Mouse (Mus musculus) urinary bladder, adult 18-20 months (tissue): ENCODE results near the gene Wap.

Source experiments
- DNase-seq, 2 experiments: peaks; one replicate each; pipeline ENCODE4 v3.0.0; 2022; ENCODE audit warnings: low spot score in 2 of 2, mixed read lengths in 2 of 2

Gene Wap

DNA sequence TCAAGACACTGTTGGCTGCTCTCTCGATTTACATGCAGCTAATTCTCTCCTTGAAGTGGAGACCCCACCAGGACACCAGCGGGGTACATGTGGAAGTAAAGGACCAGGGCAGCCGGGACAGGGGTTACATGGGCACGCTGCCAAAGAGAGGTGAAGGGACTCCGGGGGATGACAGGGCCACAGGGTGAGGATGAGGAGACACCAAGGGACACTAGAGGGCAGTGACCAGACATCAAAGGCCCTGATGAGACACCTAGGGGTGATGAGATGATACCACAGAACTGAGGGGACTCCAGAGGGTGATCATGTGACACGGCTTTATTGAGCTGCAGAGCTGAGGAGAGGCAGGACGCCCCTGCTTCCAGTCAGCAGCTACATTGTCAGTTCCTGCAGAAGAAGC, 40.9 kb downstream of the Wap start:
- DNase-seq: no peak

DNA sequence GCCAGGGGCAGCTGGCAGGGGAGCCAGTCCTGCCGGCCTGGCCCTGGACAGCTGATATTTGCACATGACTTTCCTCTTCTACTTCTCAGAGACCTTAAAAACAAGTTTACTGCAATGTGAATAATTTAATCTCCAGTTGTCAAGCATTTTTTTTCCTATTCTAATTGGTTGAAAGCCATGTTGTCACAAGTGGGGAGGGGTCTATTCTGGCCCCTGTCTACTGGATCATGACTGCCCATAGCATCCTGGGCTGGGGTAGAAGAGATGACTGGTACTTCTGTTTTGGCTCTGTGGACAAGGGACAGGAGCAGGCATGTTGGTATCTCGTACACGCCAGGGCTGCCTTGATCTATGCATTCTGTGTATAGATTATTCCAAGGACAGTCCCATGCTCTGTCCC, 41.8 kb downstream of the Wap start:
- DNase-seq: no peak

DNA sequence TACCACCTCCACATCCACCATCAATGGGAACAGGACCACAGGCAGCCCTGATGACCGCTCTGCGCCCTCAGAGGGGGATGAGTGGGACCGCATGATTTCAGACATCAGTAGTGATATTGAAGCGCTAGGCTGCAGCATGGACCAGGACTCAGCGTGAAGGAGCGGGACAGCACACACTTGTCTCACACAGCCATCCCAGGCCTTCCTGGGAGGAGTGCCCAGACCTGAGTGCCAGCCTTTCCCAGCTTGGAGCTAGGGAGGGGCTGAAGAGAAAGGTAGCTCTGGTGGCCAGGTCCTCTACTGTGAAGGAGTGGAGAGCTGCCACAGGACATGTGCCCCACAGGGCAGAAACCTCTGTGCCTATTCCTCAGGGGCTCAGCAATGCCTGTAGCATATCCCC, 42.2 kb downstream of the Wap start:
- no peak for DNase-seq

- DNase-seq: no peak
These were observed 43.1 kb downstream of the Wap start for GRCm38 (mm10) chr11:6595339-6595738.

GRCm38 (mm10) chr11:6594845-6595244, 43.6 kb downstream of the Wap start:
- no peak for DNase-seq

GRCm38 (mm10) chr11:6593406-6593805, 45.0 kb downstream of the Wap start:
- DNase-seq: no peak

- DNase-seq: no peak
These were observed 47.3 kb downstream of the Wap start for GRCm38 (mm10) chr11:6590933-6591675.

DNA sequence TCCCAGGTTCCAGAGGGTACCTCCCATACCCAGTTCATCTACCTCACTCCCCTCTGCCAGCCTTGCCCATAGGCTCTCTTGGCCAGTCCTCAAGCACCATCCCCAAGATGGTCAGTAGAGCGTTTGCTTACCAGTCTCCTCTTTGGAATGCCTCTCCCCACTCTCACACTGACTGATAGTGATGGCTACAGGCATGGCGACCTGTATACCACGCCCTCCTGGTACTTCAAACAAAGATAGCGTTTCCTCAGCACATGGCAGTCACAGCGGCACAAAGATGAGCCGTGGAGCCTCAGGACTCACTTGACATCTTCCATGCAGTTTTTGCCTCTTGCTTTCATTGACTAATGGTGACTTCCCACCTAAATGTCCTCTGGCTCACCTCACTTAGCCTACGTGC, 48.6 kb downstream of the Wap start:
- no peak for DNase-seq

DNA sequence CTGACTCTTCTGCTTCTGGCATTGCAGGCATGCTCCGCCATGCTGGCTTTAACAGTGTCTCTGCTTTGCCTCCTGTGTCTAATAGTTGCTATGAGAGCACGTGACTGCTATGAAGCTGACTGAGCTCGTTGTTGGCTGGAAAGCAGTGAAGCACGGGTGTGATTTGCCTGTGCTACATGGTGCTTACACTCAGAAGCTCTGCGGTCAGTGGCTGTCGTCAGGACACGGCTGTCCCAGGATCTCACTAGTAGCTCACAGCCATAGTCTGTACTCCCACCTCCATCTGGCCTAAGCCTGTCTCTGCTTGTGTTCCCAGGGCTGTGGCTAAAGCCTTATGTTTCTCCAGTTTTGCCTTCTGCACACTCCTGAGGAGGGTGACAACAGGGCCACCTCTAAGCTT, 50.1 kb downstream of the Wap start:
- DNase-seq: no peak

DNA sequence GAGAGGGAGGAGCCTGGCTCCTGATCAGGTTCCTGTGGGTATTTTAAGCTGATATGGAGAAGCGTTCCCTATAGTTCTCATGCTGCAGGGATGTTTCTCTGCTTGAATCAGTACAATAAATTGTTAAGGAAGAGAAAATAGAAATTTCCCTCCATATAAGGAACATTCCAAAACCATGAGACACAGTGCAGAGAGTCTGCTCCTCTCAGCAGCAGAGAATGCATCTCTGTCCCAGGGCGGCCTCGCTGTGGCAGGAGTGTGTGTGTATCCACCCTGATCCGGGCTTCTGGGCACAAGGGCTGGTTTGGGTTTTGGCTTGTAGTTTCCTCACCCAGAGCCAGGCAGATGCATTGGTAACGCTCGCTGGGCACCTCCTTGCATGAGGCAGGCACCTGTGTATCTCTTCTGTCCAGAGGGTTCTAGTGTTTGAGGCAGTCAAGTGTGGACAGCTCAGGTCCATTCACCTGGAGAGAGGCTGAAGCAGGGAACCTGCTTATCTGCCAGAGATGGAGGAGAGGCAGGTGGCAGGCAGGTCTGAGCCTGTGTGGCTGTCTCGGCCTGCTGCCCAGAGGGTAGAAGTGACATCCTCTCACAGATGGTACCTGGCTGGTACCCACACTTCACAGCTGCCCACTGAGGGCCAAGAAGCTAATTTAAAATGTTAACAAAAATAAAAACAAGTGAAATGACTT, 51.0 kb downstream of the Wap start:
- DNase-seq: no peak

DNA sequence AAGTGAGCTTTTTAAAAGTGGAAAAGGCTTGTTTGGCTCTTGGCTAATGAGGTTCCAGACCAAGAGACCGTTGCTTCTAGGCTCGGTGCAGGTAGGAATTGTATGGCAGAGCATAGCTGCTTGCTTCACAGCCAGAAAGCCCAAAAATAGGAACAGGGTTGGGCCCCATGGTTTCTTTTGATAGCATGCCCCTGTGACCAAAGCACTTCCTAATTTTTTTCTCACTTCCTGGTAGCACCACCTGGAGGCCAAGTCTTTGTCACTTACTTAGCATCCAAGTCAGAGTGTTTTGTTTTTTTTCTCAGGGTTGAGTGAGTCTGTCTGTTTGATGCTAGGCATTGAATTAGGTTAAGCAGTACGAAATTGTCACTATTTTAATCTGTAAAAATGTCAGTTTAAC, 51.8 kb downstream of the Wap start:
- no peak for DNase-seq

- DNase-seq: no peak
These were observed 52.7 kb downstream of the Wap start for GRCm38 (mm10) chr11:6585748-6586147.
